Mouse (Mus musculus): Measurements from ENCODE around the gene Sesn1. TPM values are rescaled to one million over a fixed set of nuclear protein-coding genes. Genes with fewer than 3 reads are reported as not detected.
A peak's percentile ranks its signal among the peaks of the same experiment; 100 is the strongest.

Gene Sesn1
- total RNA-seq (2014; rRNA removed), result 38.4 and 42.5 TPM in 2 replicates
- 30.6 and 31.3 TPM in 2 replicates for polyA plus RNA-seq (2015; fragmentation: Nextera tagmentation; extraction: Ambion mirVana)

GRCm38 (mm10) chr10:41809771-41810563 lies at the start of gene Sesn1, which contains the start of gene Cep57l1:
Sesn1 (plus strand) TSS chr10:41809935.
Cep57l1 (minus strand) TSS chr10:41809871.
- Histone ChIP-seq H3K4me1 (ENCODE audit: insufficient read depth, low read length) (peaks cover 18% of the 10 kb centered on the region), H3K4me3 (ENCODE audit: low read depth, low read length) (peak within 1 kb of the TSS; percentile 93), H3K36me3 (ENCODE audit: insufficient read depth, low read length) (no peaks in the 10 kb centered on the region), H3K4me2 (ENCODE audit: low read depth, low read length, poor library complexity, severe bottlenecking) (peak within 1 kb of the TSS; percentile 71), H3K27me3 (ENCODE audit: insufficient read depth, low read length) (no peaks in the 10 kb centered on the region), H3K27ac (ENCODE audit: low read depth, low read length) (peak within 1 kb of the TSS; percentile 93), H3K9ac (replicated peaks; ENCODE audit: low read length, poor library complexity, severe bottlenecking) (peak within 1 kb of the TSS; percentile 81), H3K9me3 (ENCODE audit: low read length) (no peaks in the 10 kb centered on the region)
- TF ChIP-seq CTCF (IDR thresholded peaks at IDR 0.05), result peak; percentile 47
- DNase-seq (ENCODE audit: low spot score) (peak; percentile 95), ATAC-seq (ENCODE audit: low FRiP score) (peak; percentile 95)
- under 1% methylated on average over 60 of the region's 69 CpGs for whole genome bisulfite sequencing

GRCm38 (mm10) chr10:41760866-41761265 lies 48.9 kb upstream of the Sesn1 start:
- Histone ChIP-seq H3K4me1 (ENCODE audit: insufficient read depth, low read length) (no peaks in the 10 kb centered on the region), H3K27me3 (ENCODE audit: insufficient read depth, low read length) (no peaks in the 10 kb centered on the region), H3K9ac (replicated peaks; ENCODE audit: low read length, poor library complexity, severe bottlenecking) (no peak overlapping the region), H3K9me3 (ENCODE audit: low read length) (no peaks in the 10 kb centered on the region), H3K4me3 (ENCODE audit: low read depth, low read length) (no peak overlapping the region), H3K36me3 (ENCODE audit: insufficient read depth, low read length) (no peaks in the 10 kb centered on the region), H3K27ac (ENCODE audit: low read depth, low read length) (no peak overlapping the region), H3K4me2 (ENCODE audit: low read depth, low read length, poor library complexity, severe bottlenecking) (no peak overlapping the region)
- DNase-seq (ENCODE audit: low spot score) (no peak), ATAC-seq (ENCODE audit: low FRiP score) (no peak)
- TF ChIP-seq CTCF (IDR thresholded peaks at IDR 0.05), result no peak
- WGBS, result 75% methylated on average over 3 of the region's 3 CpGs

- no peak for ATAC-seq (ENCODE audit: low FRiP score)
- no peaks in the 10 kb centered on the region for H3K36me3 ChIP-seq (ENCODE audit: insufficient read depth, low read length)
- no peak for DNase-seq (ENCODE audit: low spot score)
- no peak overlapping the region for H3K27ac ChIP-seq (ENCODE audit: low read depth, low read length)
- H3K4me2 ChIP-seq (ENCODE audit: low read depth, low read length, poor library complexity, severe bottlenecking), result no peak overlapping the region
- no peak overlapping the region for H3K9ac ChIP-seq (replicated peaks; ENCODE audit: low read length, poor library complexity, severe bottlenecking)
- no peaks in the 10 kb centered on the region for H3K4me1 ChIP-seq (ENCODE audit: insufficient read depth, low read length)
- H3K4me3 ChIP-seq (ENCODE audit: low read depth, low read length), result no peak overlapping the region
- no peaks in the 10 kb centered on the region for H3K9me3 ChIP-seq (ENCODE audit: low read length)
- WGBS, result 83% methylated on average over 3 of the region's 3 CpGs
- H3K27me3 ChIP-seq (ENCODE audit: insufficient read depth, low read length), result no peaks in the 10 kb centered on the region
- no peak for TF ChIP-seq CTCF (IDR thresholded peaks at IDR 0.05)
Measured at GRCm38 (mm10) chr10:41763741-41764385, 45.9 kb upstream of the Sesn1 start.

GRCm38 (mm10) chr10:41765586-41765985 lies 44.1 kb upstream of the Sesn1 start:
- no peaks in the 10 kb centered on the region for H3K27me3 ChIP-seq (ENCODE audit: insufficient read depth, low read length)
- no peak overlapping the region for H3K4me2 ChIP-seq (ENCODE audit: low read depth, low read length, poor library complexity, severe bottlenecking)
- ATAC-seq (ENCODE audit: low FRiP score) (no peak), DNase-seq (ENCODE audit: low spot score) (no peak)
- H3K36me3 ChIP-seq (ENCODE audit: insufficient read depth, low read length), result no peaks in the 10 kb centered on the region
- WGBS, result 93% methylated on average over 4 of the region's 4 CpGs
- TF ChIP-seq CTCF (IDR thresholded peaks at IDR 0.05), result no peak
- H3K9me3 ChIP-seq (ENCODE audit: low read length), result no peaks in the 10 kb centered on the region
- no peak overlapping the region for H3K9ac ChIP-seq (replicated peaks; ENCODE audit: low read length, poor library complexity, severe bottlenecking)
- no peak overlapping the region for H3K27ac ChIP-seq (ENCODE audit: low read depth, low read length)
- H3K4me3 ChIP-seq (ENCODE audit: low read depth, low read length), result no peak overlapping the region
- H3K4me1 ChIP-seq (ENCODE audit: insufficient read depth, low read length), result no peaks in the 10 kb centered on the region

GRCm38 (mm10) chr10:41766280-41766679 lies 43.5 kb upstream of the Sesn1 start:
- TF ChIP-seq CTCF (IDR thresholded peaks at IDR 0.05), result no peak
- Histone ChIP-seq H3K27me3 (ENCODE audit: insufficient read depth, low read length) (no peaks in the 10 kb centered on the region), H3K4me1 (ENCODE audit: insufficient read depth, low read length) (no peaks in the 10 kb centered on the region), H3K4me3 (ENCODE audit: low read depth, low read length) (no peak overlapping the region), H3K4me2 (ENCODE audit: low read depth, low read length, poor library complexity, severe bottlenecking) (no peak overlapping the region), H3K9ac (replicated peaks; ENCODE audit: low read length, poor library complexity, severe bottlenecking) (no peak overlapping the region), H3K36me3 (ENCODE audit: insufficient read depth, low read length) (no peaks in the 10 kb centered on the region), H3K27ac (ENCODE audit: low read depth, low read length) (no peak overlapping the region), H3K9me3 (ENCODE audit: low read length) (no peaks in the 10 kb centered on the region)
- DNase-seq (ENCODE audit: low spot score), result no peak
- WGBS, result 77% methylated on average over 4 of the region's 4 CpGs
- ATAC-seq (ENCODE audit: low FRiP score), result no peak

GRCm38 (mm10) chr10:41767254-41767653 lies 42.5 kb upstream of the Sesn1 start:
- 94% methylated on average over 6 of the region's 6 CpGs for WGBS

More at GRCm38 (mm10) chr10:41767254-41767653, 42.5 kb upstream of the Sesn1 start:
- no peak for TF ChIP-seq CTCF (IDR thresholded peaks at IDR 0.05)
- Histone ChIP-seq H3K9me3 (ENCODE audit: low read length) (no peaks in the 10 kb centered on the region), H3K4me2 (ENCODE audit: low read depth, low read length, poor library complexity, severe bottlenecking) (no peak overlapping the region), H3K9ac (replicated peaks; ENCODE audit: low read length, poor library complexity, severe bottlenecking) (no peak overlapping the region), H3K4me3 (ENCODE audit: low read depth, low read length) (no peak overlapping the region), H3K4me1 (ENCODE audit: insufficient read depth, low read length) (no peaks in the 10 kb centered on the region), H3K27ac (ENCODE audit: low read depth, low read length) (no peak overlapping the region), H3K27me3 (ENCODE audit: insufficient read depth, low read length) (no peaks in the 10 kb centered on the region), H3K36me3 (ENCODE audit: insufficient read depth, low read length) (no peaks in the 10 kb centered on the region)
- DNase-seq (ENCODE audit: low spot score), result no peak
- ATAC-seq (ENCODE audit: low FRiP score), result no peak

Measured in midbrain, postnatal 0 days (tissue).